Mouse (Mus musculus) adrenal gland, postnatal 25 days (tissue): ENCODE data around the gene Anapc1. TPM values are rescaled to one million over a fixed set of nuclear protein-coding genes. Genes with fewer than 3 reads are reported as not detected.
"Not testable (repeated sequence)": the region's sequence is repeated elsewhere in the genome, so short reads cannot be mapped to it uniquely, and the experiment has no call there.

Source experiments
- DNase-seq: peaks from one replicate; pipeline ENCODE4 v3.0.0; 2021; ENCODE audit warnings: mixed read lengths
- total RNA-seq: library from RNA; stranded (reverse); gene quantifications from 2 replicates; pipeline ENCODE4 v1.2.3, GENCODE M21; 2021

The Anapc1 gene
- total RNA-seq, 1 experiment from 2014 or later: 86.1 TPM

GRCm38 (mm10) chr2:128696426-128696825, 9.2 kb upstream of the Anapc1 start:
- no peak for DNase-seq

- no peak for DNase-seq
These were observed 7.4 kb upstream of the Anapc1 start for GRCm38 (mm10) chr2:128694548-128694947.

GRCm38 (mm10) chr2:128693828-128694227, 6.6 kb upstream of the Anapc1 start:
- not testable (repeated sequence) for DNase-seq

- DNase-seq: no peak
These were observed 6.0 kb upstream of the Anapc1 start for GRCm38 (mm10) chr2:128693236-128693635.

- no peak for DNase-seq
These were observed 5.6 kb upstream of the Anapc1 start for GRCm38 (mm10) chr2:128692771-128693170.

GRCm38 (mm10) chr2:128692336-128692735, 5.1 kb upstream of the Anapc1 start:
- DNase-seq: no peak

- no peak for DNase-seq
These were observed 448 bp upstream of the Anapc1 start for GRCm38 (mm10) chr2:128687558-128688120.

- no peak for DNase-seq
These were observed 6.5 kb downstream of the Anapc1 start for GRCm38 (mm10) chr2:128680661-128681060.

GRCm38 (mm10) chr2:128620578-128620977, 66.6 kb downstream of the Anapc1 start:
- no peak for DNase-seq

- no peak for DNase-seq
These were observed 71.8 kb downstream of the Anapc1 start for GRCm38 (mm10) chr2:128615366-128615765.

GRCm38 (mm10) chr2:128613365-128613764, 73.8 kb downstream of the Anapc1 start:
- no peak for DNase-seq

GRCm38 (mm10) chr2:128612275-128612674, 74.9 kb downstream of the Anapc1 start:
- peak; percentile 51 for DNase-seq

GRCm38 (mm10) chr2:128611178-128611577, 76.0 kb downstream of the Anapc1 start:
- DNase-seq: no peak

- DNase-seq: no peak
These were observed 77.9 kb downstream of the Anapc1 start for GRCm38 (mm10) chr2:128609286-128609685.

- DNase-seq: no peak
These were observed 85.7 kb downstream of the Anapc1 start for GRCm38 (mm10) chr2:128601534-128601933.

GRCm38 (mm10) chr2:128592301-128592700, 94.9 kb downstream of the Anapc1 start:
- DNase-seq: no peak

- DNase-seq: no peak
These were observed 96.3 kb downstream of the Anapc1 start, which contains the start of gene Spdye4c for GRCm38 (mm10) chr2:128590909-128591308. Spdye4c (plus strand) TSS chr2:128591209.

- DNase-seq: no peak
These were observed 104.3 kb downstream of the Anapc1 start for GRCm38 (mm10) chr2:128582881-128583280.

- peak; percentile 77 for DNase-seq
These were observed 114.2 kb downstream of the Anapc1 start for GRCm38 (mm10) chr2:128572726-128573624.

- no peak for DNase-seq
These were observed 116.2 kb downstream of the Anapc1 start for GRCm38 (mm10) chr2:128571001-128571400.

- DNase-seq: no peak
These were observed 118.7 kb downstream of the Anapc1 start for GRCm38 (mm10) chr2:128568490-128568889.

- no peak for DNase-seq
These were observed 119.2 kb downstream of the Anapc1 start for GRCm38 (mm10) chr2:128568018-128568417.

GRCm38 (mm10) chr2:128566304-128567147, 120.7 kb downstream of the Anapc1 start:
- DNase-seq: peak; percentile 34
